Mouse (Mus musculus) left cerebral cortex, adult 11 months (tissue): Measurements from ENCODE around the gene Ppp2r5d.

Source experiments
- DNase-seq: peaks from one replicate; pipeline ENCODE4 v3.0.0; 2022; ENCODE audit warnings: low spot score

Ppp2r5d gene

GRCm38 (mm10) chr17:46645561-46646321, 59.2 kb downstream of the Ppp2r5d start, which contains the start of the genes Klc4 and Mrpl2:
TSS of gene Klc4 (minus strand) at chr17:46646022.
TSS of gene Mrpl2 (plus strand) at chr17:46646229.
- DNase-seq: peak; percentile 97

- DNase-seq: no peak
Observed at GRCm38 (mm10) chr17:46644916-46645475, 59.9 kb downstream of the Ppp2r5d start.

- no peak for DNase-seq
Observed at GRCm38 (mm10) chr17:46644152-46644805, 60.6 kb downstream of the Ppp2r5d start.

- DNase-seq: no peak
Observed at GRCm38 (mm10) chr17:46642060-46642459, 62.9 kb downstream of the Ppp2r5d start.

- DNase-seq: no peak
Observed at GRCm38 (mm10) chr17:46639929-46640328, 65.0 kb downstream of the Ppp2r5d start.

GRCm38 (mm10) chr17:46636831-46637523, 67.9 kb downstream of the Ppp2r5d start:
- no peak for DNase-seq
